Mouse (Mus musculus) CD4-positive helper T cell, adult 2 months (primary cell): ENCODE measurements around the gene Kcnh1.

Experiments
- DNase-seq: peaks from one replicate; pipeline ENCODE4 v3.0.0-alpha.2; 2012; ENCODE audit warnings: low read depth, missing footprints, low spot score

Gene Kcnh1

DNA sequence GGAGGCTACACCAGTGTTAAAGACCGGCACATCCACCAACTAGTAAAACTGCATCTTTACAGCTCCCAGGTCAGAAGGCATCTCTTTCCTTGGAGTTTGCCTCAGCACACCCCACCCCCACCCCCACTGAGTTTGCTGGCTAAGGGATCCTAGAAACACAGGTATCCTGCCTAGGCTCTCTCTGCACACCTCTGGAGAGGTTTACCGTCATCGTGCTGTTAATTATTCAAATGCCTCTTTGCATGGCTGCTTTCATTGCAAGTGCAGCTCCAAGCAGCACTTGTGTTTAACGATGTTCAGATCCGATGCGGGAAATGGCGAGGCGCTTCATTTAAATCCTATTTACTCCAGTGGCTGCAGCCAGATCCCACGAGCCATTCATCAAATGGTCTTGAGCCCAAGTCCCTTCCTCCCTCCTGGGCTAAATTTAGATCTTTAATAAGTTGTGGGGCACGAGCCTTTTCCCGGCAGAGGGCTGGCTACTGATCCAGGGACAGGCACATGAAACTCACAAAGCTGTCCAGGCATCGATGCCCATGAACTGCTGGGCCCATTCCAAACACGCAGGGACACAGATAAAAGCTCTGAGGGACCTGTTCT, 330.4 kb downstream of the Kcnh1 start:
- DNase-seq: no peak

- no peak for DNase-seq
Observed at GRCm38 (mm10) chr1:192522376-192523178, 332.0 kb downstream of the Kcnh1 start.

DNA sequence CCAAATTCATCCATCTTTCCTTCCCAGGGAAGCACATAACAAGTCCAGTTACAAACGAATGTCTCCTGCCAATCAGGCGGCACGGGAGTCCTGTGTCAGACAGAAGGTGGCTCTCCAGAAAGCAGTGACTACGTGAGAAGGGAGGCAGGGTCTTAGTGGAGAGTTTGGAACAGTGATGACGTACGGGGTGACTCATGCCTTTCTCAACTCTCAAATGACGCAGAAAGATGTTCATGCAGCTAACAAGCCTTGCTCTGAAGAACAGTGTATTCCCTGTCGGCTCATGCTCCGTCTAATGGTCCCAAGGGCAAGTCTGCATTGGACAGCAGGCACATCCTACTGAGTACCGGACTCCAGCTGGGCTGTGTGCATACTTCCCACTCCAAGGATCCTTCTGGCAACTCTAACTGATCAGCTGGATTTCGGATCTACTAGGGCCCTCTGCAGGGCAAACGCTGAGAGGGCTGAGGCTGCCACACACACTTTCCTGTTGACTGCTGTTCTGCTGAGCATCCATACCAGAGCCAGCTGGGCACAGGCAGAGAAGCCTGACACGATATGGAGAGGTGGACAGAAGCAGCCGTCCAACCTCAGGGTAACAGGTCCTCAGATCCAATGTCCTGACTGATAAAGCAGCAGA, 335.3 kb downstream of the Kcnh1 start:
- DNase-seq: no peak

DNA sequence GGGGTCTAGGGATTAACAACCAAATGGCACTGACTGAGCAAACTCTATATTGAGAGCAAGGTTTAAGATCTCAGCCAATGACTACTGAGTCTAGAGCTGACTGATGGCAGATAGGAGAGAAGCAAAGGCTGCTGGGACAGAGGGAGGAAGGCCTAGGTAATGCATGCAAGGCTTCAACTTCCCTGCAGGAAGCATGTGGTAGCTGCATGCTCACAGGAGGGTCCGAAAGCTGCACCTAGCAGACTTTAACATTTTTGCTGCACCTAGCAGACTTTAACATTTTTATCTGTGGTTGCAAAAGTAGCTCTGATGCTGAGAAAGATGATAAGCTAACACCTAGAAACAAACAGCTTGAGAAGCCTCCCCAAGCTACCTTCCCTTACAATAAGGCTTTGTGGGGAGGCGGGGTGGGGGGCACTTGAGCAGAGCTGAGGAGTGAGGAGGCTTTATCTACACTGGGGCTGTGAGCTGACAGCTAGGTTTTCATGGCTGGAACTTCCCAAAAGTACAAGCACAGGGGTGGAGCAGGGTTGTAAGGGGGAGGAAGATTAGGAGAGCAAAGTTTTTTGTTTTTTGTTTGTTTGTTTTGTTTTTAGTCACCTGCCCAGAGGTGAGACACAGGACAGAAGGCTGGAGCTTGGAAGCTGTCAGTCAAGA, 341.0 kb downstream of the Kcnh1 start:
- DNase-seq: no peak

DNA sequence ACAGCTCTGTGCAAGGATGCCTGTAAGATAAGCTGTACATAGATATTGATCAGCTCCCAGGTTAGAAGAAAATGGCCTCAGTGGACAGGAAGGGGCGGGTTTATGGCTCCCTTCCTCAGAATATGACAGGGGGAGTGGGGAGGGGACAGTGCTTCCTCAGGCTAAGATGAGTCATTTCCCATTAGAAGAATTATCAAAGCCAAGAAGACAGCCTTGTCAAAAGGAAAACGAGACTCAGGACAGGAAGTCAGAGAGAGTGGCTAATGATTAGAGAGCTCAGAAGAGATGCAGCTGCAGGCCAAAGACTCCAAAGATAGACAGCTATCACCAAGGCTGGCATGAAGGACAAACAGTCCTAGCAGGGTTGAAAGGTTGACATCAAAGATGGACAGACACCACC, 341.6 kb downstream of the Kcnh1 start:
- DNase-seq: no peak

DNA sequence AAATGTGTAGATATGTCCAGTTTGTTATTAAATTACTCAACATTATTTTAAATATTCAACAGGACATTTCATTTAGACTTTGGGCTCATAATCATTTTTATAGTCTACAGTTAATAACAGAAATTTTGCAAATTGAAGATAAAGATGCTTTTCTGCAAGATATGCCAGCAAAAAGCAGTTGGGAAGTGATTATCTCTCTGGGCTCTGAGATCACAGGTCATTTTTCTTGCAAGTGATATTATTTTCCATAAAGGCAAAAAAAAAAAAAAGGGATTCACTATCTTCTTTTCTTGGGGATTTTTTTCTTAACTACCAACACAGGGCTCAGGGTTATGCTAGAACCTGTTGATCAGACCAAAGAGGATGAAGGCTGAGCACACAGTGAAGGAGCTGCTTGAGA, 342.4 kb downstream of the Kcnh1 start:
- no peak for DNase-seq

- peak; percentile 42 for DNase-seq
Observed at GRCm38 (mm10) chr1:192536440-192536839, 345.9 kb downstream of the Kcnh1 start.

- peak; percentile 26 for DNase-seq
Observed at GRCm38 (mm10) chr1:192537169-192537568, 346.6 kb downstream of the Kcnh1 start.

DNA sequence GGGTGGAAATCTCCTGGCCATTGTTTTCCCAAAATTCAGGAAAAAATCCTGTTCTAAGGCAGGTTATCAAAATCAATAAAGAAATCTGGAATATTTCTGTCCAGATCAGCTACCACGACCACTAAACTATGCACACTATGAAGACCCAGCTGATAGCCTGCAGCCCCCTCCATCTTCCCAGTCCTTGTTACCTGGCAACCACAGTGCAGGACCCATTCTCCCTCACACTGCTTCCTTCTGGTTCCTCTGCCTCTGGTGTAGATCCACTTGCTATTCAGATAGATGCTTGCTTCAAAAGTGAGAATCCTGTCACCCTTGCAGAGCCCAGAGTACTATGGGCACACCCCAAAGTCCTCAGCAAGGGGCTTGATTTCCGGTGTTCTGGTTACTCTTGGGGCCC, 351.5 kb downstream of the Kcnh1 start:
- no peak for DNase-seq

DNA sequence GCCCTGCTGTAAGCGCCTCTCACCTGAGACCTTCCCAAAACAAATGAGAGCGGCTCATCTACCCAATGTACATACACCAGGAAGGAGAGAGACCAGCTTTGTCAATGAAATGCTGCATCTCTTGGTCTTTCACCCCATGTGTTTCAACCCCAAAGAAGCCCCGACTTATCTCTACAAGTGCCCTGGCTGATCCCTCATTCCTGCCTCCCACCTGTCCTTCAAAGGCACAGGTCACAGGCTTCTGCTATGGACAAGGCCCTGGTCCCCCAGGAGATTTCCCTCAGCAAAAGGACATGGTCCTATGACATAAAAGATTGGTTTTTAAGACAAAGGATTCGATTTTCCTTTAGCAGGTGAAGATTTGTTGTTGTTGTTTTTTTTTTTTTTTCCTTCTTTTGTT, 353.1 kb downstream of the Kcnh1 start:
- no peak for DNase-seq

DNA sequence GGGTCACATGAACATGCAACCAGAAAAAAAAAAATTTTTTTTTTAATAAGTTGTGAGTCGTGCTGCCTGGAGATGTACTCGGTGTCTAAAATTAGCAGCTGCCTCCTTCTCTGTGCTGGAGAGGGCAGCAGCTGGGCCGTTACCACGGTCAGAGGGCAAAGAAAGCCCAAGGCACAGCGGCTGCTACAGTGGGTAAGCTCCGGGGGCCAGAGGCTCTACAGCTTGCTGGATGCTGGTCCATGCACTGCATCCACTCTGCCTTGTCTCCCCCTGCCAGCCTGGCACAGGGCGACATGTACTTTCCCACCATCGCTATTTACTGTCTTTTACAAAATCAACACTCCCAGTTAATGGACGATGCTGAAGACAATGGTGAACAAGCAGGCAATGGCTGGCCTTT, 353.5 kb downstream of the Kcnh1 start:
- no peak for DNase-seq

- DNase-seq: no peak
Observed at GRCm38 (mm10) chr1:192544901-192545300, 354.3 kb downstream of the Kcnh1 start.

DNA sequence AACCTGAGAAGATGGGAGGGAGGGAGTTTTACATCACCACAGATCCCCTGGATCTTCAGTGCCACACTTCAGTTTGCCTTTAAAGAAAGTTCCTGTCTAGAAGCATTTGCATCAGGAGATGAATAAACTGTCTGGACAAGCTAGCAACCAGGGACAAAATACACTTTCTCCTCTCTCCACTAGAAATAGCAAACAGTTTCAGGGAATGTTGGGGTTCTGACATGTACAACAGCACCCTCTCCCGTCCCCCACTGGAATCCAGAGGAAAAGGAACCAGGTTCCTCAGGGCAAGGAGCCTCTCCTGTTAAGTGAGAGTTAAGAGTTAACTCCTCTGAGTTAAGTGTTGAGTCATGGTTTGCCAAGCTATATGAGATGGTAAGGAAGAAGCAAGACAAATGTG, 356.3 kb downstream of the Kcnh1 start:
- no peak for DNase-seq

DNA sequence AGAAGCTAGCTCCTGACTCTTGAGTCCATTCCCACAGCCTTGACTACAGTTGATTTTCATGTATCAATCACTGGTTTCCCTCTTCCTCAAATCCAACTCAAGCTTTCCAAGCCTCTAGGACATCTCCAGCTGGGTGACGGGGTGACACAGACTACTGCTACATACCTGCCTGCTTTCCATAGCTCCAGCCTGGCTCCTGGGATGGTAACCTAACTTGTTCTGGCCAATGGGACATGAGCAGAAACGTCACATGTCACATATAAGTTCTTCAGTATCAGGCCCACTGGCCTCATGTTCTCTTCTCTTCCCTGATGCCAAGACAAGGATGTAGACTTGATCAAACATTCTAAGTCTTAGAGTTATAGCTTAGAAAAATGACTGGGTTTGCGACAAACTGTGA, 360.0 kb downstream of the Kcnh1 start:
- no peak for DNase-seq

- no peak for DNase-seq
Observed at GRCm38 (mm10) chr1:192555516-192555915, 364.9 kb downstream of the Kcnh1 start.

DNA sequence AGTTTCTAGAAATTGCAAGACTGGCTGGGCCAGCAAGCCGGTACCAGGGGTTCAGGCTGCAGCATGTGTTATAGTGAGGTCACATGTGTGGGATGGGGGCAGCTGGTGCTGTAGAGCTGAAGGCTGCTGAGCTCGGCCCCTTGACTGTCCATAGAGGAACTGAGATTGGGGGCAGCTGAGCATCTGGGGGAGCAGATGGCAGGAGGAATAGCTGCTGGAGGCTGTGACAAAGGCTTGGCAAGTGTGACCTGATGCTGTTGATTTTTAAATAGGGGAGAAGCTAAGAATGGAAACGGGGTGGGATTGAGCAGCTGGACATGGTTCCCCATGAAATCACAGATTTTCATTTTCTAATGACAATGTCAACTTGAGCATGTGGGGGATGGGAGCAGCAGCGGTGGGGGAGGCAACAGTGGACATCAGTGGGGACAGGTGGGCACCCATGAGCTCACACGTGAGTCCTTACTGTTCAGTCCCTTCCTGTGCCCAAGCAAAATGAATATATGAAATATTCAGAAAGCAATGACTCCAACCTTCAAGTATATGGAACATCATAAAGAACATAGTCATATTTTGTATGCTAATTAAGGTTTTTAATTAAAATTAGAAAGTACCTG, 367.5 kb downstream of the Kcnh1 start:
- no peak for DNase-seq

GRCm38 (mm10) chr1:192559341-192559740, 368.8 kb downstream of the Kcnh1 start:
- DNase-seq: no peak
